In the genomic region with DNA sequence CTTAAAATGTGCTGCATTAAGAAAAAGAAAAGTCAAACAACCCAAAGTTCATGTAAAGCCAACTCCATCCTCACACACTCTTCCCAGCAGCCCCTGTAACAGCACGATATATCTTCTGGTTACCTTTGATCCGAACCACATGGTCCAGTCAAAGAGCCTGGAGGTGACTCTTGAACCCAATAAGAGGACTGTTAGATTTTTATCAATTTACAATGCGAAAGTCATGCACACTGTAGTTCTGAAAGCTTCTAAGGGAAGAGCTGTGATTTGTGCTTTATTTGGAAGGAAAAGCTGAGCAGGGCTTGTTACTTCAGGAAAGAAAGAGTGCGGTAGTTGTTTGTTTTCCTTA, we compare ENCODE assay signal across 29 mouse cellular contexts. TPM values are rescaled to one million over a fixed set of nuclear protein-coding genes. Genes with fewer than 3 reads are reported as not detected.
DNase-seq lines count a peak whose midpoint lies in the region; ATAC-seq and TF ChIP-seq lines count a peak whose summit lies in the region.
"Had no signal": no experiment of that assay in that cellular context is flagged by ENCODE, and none has a peak within 500 bp of the region (broad histone marks: within the 10 kb centered on the region; RNA-seq: fewer than 3 reads in every experiment).

No protein-coding gene starts in this region.

- no peak for TF ChIP-seq CTCF in gastrocnemius, adult 2 months (IDR thresholded peaks at IDR 0.05)
- no peak for TF ChIP-seq CTCF in layer of hippocampus, adult 2 months (conservative IDR thresholded peaks at IDR 0.05)
- TF ChIP-seq CTCF in intestine, postnatal 0 days (IDR thresholded peaks at IDR 0.05; ENCODE audit: low read depth) = no peak

- no peak for DNase-seq in gastrocnemius, adult 2 months
- DNase-seq in gastrocnemius, postnatal 25 days = no peak
- no peak for DNase-seq in heart, adult 8-10 months (ENCODE audit: low spot score)
- no peak for DNase-seq in layer of hippocampus, adult 2 months (ENCODE audit: low spot score in 2 of 2)
- no peak for DNase-seq in layer of hippocampus, adult 11-12 months (ENCODE audit: low spot score)
- DNase-seq: adrenal gland, adult 8-10 months; cerebellum, adult 8-10 months; embryo, embryonic 11 days; kidney, postnatal 14 days; liver, postnatal 0 days; lung, postnatal 36 days; right cerebral cortex, adult 18-20 months; thymus, postnatal 14 days had no signal

- 69% methylated on average over 4 of the region's 4 CpGs for WGBS in heart, embryonic 13.5 days
- 35% methylated on average over 4 of the region's 4 CpGs for WGBS in intestine, postnatal 0 days

- peak overlapping the region; percentile 82 for H3K27ac ChIP-seq in gastrocnemius, adult 2 months
- H3K27ac ChIP-seq in heart, embryonic 13.5 days (replicated peaks) = peak overlapping the region; percentile 92
- H3K27ac ChIP-seq in layer of hippocampus, adult 2 months = 0 out of 2 replicates have a peak overlapping the region, but pooled peaks have one; percentile 4
- H3K27ac ChIP-seq in intestine, postnatal 0 days (ENCODE audit: low read depth, low read length) = peak overlapping the region; percentile 42; the same call in 1 of the 2 replicates
- H3K27ac ChIP-seq: embryonic facial prominence, embryonic 12.5 days; forebrain, embryonic 10.5 days; forebrain, embryonic 15.5 days; liver, embryonic 12.5 days; neural tube, embryonic 12.5 days had no signal

- H3K4me2 ChIP-seq in heart, embryonic 13.5 days = peak overlapping the region; percentile 16
- no peak overlapping the region for H3K4me2 ChIP-seq in intestine, postnatal 0 days (replicated peaks; ENCODE audit: low read depth)
- H3K4me2 ChIP-seq: embryonic facial prominence, embryonic 12.5 days; forebrain, embryonic 15.5 days; liver, embryonic 12.5 days; midbrain, embryonic 11.5 days; neural tube, embryonic 12.5 days had no signal

- intact Hi-C loops in gastrocnemius, adult 2 months (cut with DNase I) = no loop called here

- no peak for ATAC-seq in heart, embryonic 13.5 days (ENCODE audit: extremely low read depth, insufficient number of reproducible peaks, low FRiP score, low TSS enrichment)
- peak; percentile 78 for ATAC-seq in intestine, postnatal 0 days
- no peak for ATAC-seq in cerebellum, adult (ENCODE audit: insufficient number of reproducible peaks, low FRiP score, low TSS enrichment)
- ATAC-seq: forebrain, embryonic 15.5 days; hindbrain, embryonic 16.5 days; liver, embryonic 12.5 days; liver, postnatal 0 days; midbrain, embryonic 16.5 days had no signal

- H3K4me1 ChIP-seq in heart, embryonic 13.5 days = peaks cover 35% of the 10 kb centered on the region
- H3K4me1 ChIP-seq in intestine, postnatal 0 days (replicated peaks; ENCODE audit: control insufficient read depth, insufficient read depth, low read length) = 0 out of 2 replicates have a peak, but pooled peaks cover 7% of the 10 kb centered on the region
- H3K4me1 ChIP-seq: embryonic facial prominence, embryonic 12.5 days; forebrain, embryonic 10.5 days; forebrain, embryonic 15.5 days; liver, embryonic 12.5 days; neural tube, embryonic 12.5 days had no signal

- H3K4me3 ChIP-seq in gastrocnemius, adult 2 months = no peak overlapping the region
- H3K4me3 ChIP-seq in heart, embryonic 13.5 days = no peak overlapping the region
- H3K4me3 ChIP-seq in layer of hippocampus, adult 2 months = no peak overlapping the region
- no peak overlapping the region for H3K4me3 ChIP-seq in intestine, postnatal 0 days (ENCODE audit: low read depth, low read length)
- H3K4me3 ChIP-seq: embryonic facial prominence, embryonic 12.5 days; forebrain, embryonic 10.5 days; forebrain, embryonic 15.5 days; left cerebral cortex, adult 2 months; liver, embryonic 12.5 days; myocyte; neural tube, embryonic 12.5 days had no signal

- no peaks in the 10 kb centered on the region for H3K9me3 ChIP-seq in heart, embryonic 13.5 days
- no peaks in the 10 kb centered on the region for H3K9me3 ChIP-seq in intestine, postnatal 0 days (ENCODE audit: control insufficient read depth)
- H3K9me3 ChIP-seq: embryonic facial prominence, embryonic 12.5 days; forebrain, embryonic 10.5 days; forebrain, embryonic 15.5 days; G1E; liver, embryonic 12.5 days; neural tube, embryonic 12.5 days had no signal

- H3K27me3 ChIP-seq in heart, embryonic 13.5 days (replicated peaks) = no peaks in the 10 kb centered on the region
- H3K27me3 ChIP-seq in intestine, postnatal 0 days (replicated peaks; ENCODE audit: control insufficient read depth, insufficient read depth, low read length) = no peaks in the 10 kb centered on the region
- H3K27me3 ChIP-seq: embryonic facial prominence, embryonic 12.5 days; forebrain, embryonic 15.5 days; liver, embryonic 12.5 days; neural tube, embryonic 12.5 days had no signal

- H3K9ac ChIP-seq in heart, embryonic 13.5 days = no peak overlapping the region
- no peak overlapping the region for H3K9ac ChIP-seq in intestine, postnatal 0 days (ENCODE audit: low read depth, low read length)
- H3K9ac ChIP-seq: embryonic facial prominence, embryonic 12.5 days; forebrain, embryonic 15.5 days; liver, embryonic 12.5 days; liver, postnatal 0 days; neural tube, embryonic 12.5 days had no signal

- H3K36me3 ChIP-seq in heart, embryonic 13.5 days = peaks cover 89% of the 10 kb centered on the region
- H3K36me3 ChIP-seq in intestine, postnatal 0 days (ENCODE audit: control insufficient read depth, insufficient read depth) = peaks cover 49% of the 10 kb centered on the region

RNA-seq across cellular contexts. Expression of gene Atp6v0a1, which starts 21.5 kb away (rescaled TPM):
- 10 to 100 TPM; 59.6 to 65.2 TPM for total RNA-seq in gastrocnemius, adult 2 months (2021)
- 10 to 100 TPM; 56.9 to 60.0 TPM for total RNA-seq in gastrocnemius, postnatal 25 days (2021)
- 54.9 and 58.1 TPM in 2 replicates for polyA plus RNA-seq in heart, embryonic 13.5 days (2015; fragmentation: Nextera tagmentation; extraction: Ambion mirVana)
- 100 to 1,000 TPM in 1 of 4 experiments, 10 to 100 TPM in 3; 85.0 to 100 (median 88.9) TPM for total RNA-seq in heart, adult 8-10 months (2022)
- total RNA-seq in layer of hippocampus, adult 2 months (2021) = 100 to 1,000 TPM; 457 to 476 TPM
- polyA plus RNA-seq in intestine, postnatal 0 days (2015; fragmentation: Nextera tagmentation; extraction: Ambion mirVana) = 62.1 and 67.2 TPM in 2 replicates

RNA-seq across cellular contexts. Expression of gene Naglu, which starts 39.0 kb away (rescaled TPM):
- total RNA-seq in gastrocnemius, adult 2 months (2021) = 1 to 10 TPM; 3.3 to 4.1 TPM
- total RNA-seq in gastrocnemius, postnatal 25 days (2021) = 1 to 10 TPM; 3.3 to 3.9 TPM
- polyA plus RNA-seq in heart, embryonic 13.5 days (2015; fragmentation: Nextera tagmentation; extraction: Ambion mirVana) = 13.5 and 13.7 TPM in 2 replicates
- total RNA-seq in heart, adult 8-10 months (2022) = 10 to 100 TPM in 1 of 4 experiments, 1 to 10 TPM in 3; 7.3 to 10.1 (median 7.8) TPM
- total RNA-seq in layer of hippocampus, adult 2 months (2021) = 1 to 10 TPM; 8.7 to 9.6 TPM
- 25.6 and 25.8 TPM in 2 replicates for polyA plus RNA-seq in intestine, postnatal 0 days (2015; fragmentation: Nextera tagmentation; extraction: Ambion mirVana)

RNA-seq across cellular contexts. Expression of gene Hsd17b1, which starts 47.4 kb away (rescaled TPM):
- total RNA-seq in gastrocnemius, adult 2 months (2021) = under 1 TPM in 1 of 2 experiments, not detected in 1; 0.18 TPM
- not detected for total RNA-seq in gastrocnemius, postnatal 25 days (2021)
- 0.14 and 0.17 TPM in 2 replicates for polyA plus RNA-seq in heart, embryonic 13.5 days (2015; fragmentation: Nextera tagmentation; extraction: Ambion mirVana)
- total RNA-seq in heart, adult 8-10 months (2022) = 1 to 10 TPM in 1 of 4 experiments, under 1 TPM in 3; 0.22 to 1.5 (median 0.52) TPM
- under 1 TPM; 0.71 to 0.92 TPM for total RNA-seq in layer of hippocampus, adult 2 months (2021)
- polyA plus RNA-seq in intestine, postnatal 0 days (2015; fragmentation: Nextera tagmentation; extraction: Ambion mirVana) = 0.08 TPM in 1 of 2 replicates, not detected in the other
- polyA plus RNA-seq: hindbrain, embryonic 11.5 days; intestine, embryonic 14.5 days had no signal

RNA-seq across cellular contexts. Expression of gene Coasy, which starts 51.6 kb away (rescaled TPM):
- total RNA-seq in gastrocnemius, adult 2 months (2021) = 1 to 10 TPM; 7.1 to 9.8 TPM
- 10 to 100 TPM in 1 of 2 experiments, 1 to 10 TPM in 1; 7.9 to 10.3 TPM for total RNA-seq in gastrocnemius, postnatal 25 days (2021)
- polyA plus RNA-seq in heart, embryonic 13.5 days (2015; fragmentation: Nextera tagmentation; extraction: Ambion mirVana) = 26.8 and 28.4 TPM in 2 replicates
- total RNA-seq in heart, adult 8-10 months (2022) = 10 to 100 TPM; 14.5 to 21.0 (median 17.6) TPM
- total RNA-seq in layer of hippocampus, adult 2 months (2021) = 10 to 100 TPM; 24.9 to 25.8 TPM
- polyA plus RNA-seq in intestine, postnatal 0 days (2015; fragmentation: Nextera tagmentation; extraction: Ambion mirVana) = 28.0 TPM in 2 replicates

RNA-seq across cellular contexts. Expression of gene Mlx, which starts 56.3 kb away (rescaled TPM):
- 10 to 100 TPM; 12.5 to 14.4 TPM for total RNA-seq in gastrocnemius, adult 2 months (2021)
- 10 to 100 TPM in 1 of 2 experiments, 1 to 10 TPM in 1; 7.5 to 11.0 TPM for total RNA-seq in gastrocnemius, postnatal 25 days (2021)
- 36.3 and 41.6 TPM in 2 replicates for polyA plus RNA-seq in heart, embryonic 13.5 days (2015; fragmentation: Nextera tagmentation; extraction: Ambion mirVana)
- 10 to 100 TPM; 15.5 to 24.4 (median 20.0) TPM for total RNA-seq in heart, adult 8-10 months (2022)
- total RNA-seq in layer of hippocampus, adult 2 months (2021) = 10 to 100 TPM; 40.0 to 41.1 TPM
- polyA plus RNA-seq in intestine, postnatal 0 days (2015; fragmentation: Nextera tagmentation; extraction: Ambion mirVana) = 93.3 and 96.4 TPM in 2 replicates

Comparison
In these comparisons a context has a peak if more than half of its experiments do, and no peak if none do; other contexts are left out.
1. H3K27ac ChIP-seq: peak in every context shown above with its lines; median percentile 92 in heart, embryonic 13.5 days; 82 in gastrocnemius, adult 2 months; 42 in intestine, postnatal 0 days; 4 in layer of hippocampus, adult 2 months.
2. RNA of gene Atp6v0a1, which starts 21.5 kb away (total RNA-seq): 457 to 476 TPM in layer of hippocampus, adult 2 months; 85.0 to 100 TPM in heart, adult 8-10 months, 59.6 to 65.2 TPM in gastrocnemius, adult 2 months and 56.9 to 60.0 TPM in gastrocnemius, postnatal 25 days; every median in the first group is over 4 times any median in the second.